18 mouse cellular contexts compared by ENCODE assay signal in genomic region chr1:106190695-106191094, GRCm38 (mm10).
"Had no signal": no experiment of that assay in that cellular context is flagged by ENCODE, and none has a peak within 500 bp of the region (broad histone marks: within the 10 kb centered on the region; RNA-seq: fewer than 3 reads in every experiment).

No protein-coding gene starts in this region.

- H3K36me3 ChIP-seq: midbrain, embryonic 10.5 days; midbrain, embryonic 13.5 days; midbrain, embryonic 15.5 days; neural tube, embryonic 13.5 days; neural tube, embryonic 15.5 days had no signal

- H3K27ac ChIP-seq: midbrain, embryonic 10.5 days; midbrain, embryonic 13.5 days; midbrain, embryonic 15.5 days; neural tube, embryonic 13.5 days; neural tube, embryonic 15.5 days had no signal

- H3K9ac ChIP-seq: lung, embryonic 14.5 days; midbrain, embryonic 13.5 days; midbrain, embryonic 15.5 days; neural tube, embryonic 13.5 days; neural tube, embryonic 15.5 days had no signal

- H3K4me2 ChIP-seq: lung, embryonic 14.5 days; midbrain, embryonic 13.5 days; midbrain, embryonic 15.5 days; neural tube, embryonic 13.5 days; neural tube, embryonic 15.5 days had no signal

- H3K27me3 ChIP-seq: midbrain, embryonic 13.5 days; midbrain, embryonic 15.5 days; neural tube, embryonic 13.5 days; neural tube, embryonic 15.5 days had no signal

- H3K9me3 ChIP-seq: midbrain, embryonic 10.5 days; midbrain, embryonic 13.5 days; midbrain, embryonic 15.5 days; neural tube, embryonic 13.5 days; neural tube, embryonic 15.5 days had no signal

- H3K4me3 ChIP-seq: midbrain, embryonic 10.5 days; midbrain, embryonic 13.5 days; midbrain, embryonic 15.5 days; myocyte; neural tube, embryonic 13.5 days; neural tube, embryonic 15.5 days had no signal

- DNase-seq: lung, adult 18-20 months; lung, embryonic 14.5 days; lung, postnatal 10 days; lung, postnatal 4 days; retina, postnatal 1 day; right cerebral cortex, adult 18-20 months; right cerebral cortex, postnatal 25 days; right cerebral cortex, postnatal 4 days; spleen, adult 18-20 months; thymus, adult 18-20 months; thymus, postnatal 14 days; thymus, postnatal 36 days had no signal

- ATAC-seq: midbrain, embryonic 13.5 days; midbrain, embryonic 15.5 days had no signal
